In the genomic region with DNA sequence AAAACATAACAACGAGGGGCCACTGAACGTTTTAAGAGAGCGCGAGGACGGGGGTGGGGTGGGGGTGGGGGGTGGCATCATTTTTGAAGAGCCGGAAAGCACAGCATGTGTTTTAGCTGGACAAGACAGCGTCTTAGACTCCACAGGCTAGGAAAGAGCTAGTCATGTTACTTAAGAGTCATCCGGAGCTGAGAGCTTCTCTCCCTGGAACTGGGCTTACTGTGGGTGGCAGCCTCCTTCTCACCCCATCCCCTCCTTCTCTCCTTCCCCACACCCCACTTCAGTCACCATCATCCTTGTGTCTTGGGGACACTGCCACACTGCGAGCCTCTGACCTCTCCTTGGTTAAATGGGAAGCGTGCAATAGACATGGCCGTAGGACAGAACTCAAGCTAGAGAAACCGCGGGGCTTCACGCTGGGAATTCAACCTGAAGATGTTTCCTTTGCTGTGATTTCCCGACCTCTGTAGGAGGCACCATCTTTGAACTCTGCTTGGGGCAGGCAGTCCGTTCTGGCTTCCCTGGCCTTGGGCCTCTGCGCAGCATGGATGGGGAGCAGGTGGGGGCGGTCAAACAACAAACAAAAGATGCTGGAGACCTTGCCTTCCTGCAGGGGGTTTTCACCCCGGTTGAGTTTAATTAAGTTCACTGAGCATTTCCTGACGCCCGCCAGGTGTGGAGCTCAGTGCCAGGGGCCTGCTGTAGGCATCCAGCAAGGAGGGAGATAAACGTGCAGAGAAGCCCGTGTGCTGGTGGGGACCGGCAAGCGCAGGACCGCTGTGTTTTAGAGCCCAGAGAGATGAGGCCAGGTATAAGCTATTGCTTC, we compare ENCODE assay signal across 11 mouse cellular contexts.
DNase-seq lines count a peak whose midpoint lies in the region; ATAC-seq and TF ChIP-seq lines count a peak whose summit lies in the region.
"Had no signal": no experiment of that assay in that cellular context is flagged by ENCODE, and none has a peak within 500 bp of the region (broad histone marks: within the 10 kb centered on the region; RNA-seq: fewer than 3 reads in every experiment).

No protein-coding gene starts in this region.

- no peak overlapping the region; the same call in 1 of the 2 replicates for H3K9ac ChIP-seq in embryonic facial prominence, embryonic 12.5 days
- H3K9ac ChIP-seq in ES-E14 (ENCODE audit: insufficient read depth, low read depth, low read length, poor library complexity, severe bottlenecking): no peak overlapping the region
- H3K9ac ChIP-seq in forebrain, embryonic 14.5 days (ENCODE audit: low read length): no peak overlapping the region
- H3K9ac ChIP-seq in midbrain, embryonic 11.5 days (ENCODE audit: low read length): no peak overlapping the region
- H3K9ac ChIP-seq: liver, embryonic 14.5 days; stomach, embryonic 15.5 days had no signal

- peaks cover 12% of the 10 kb centered on the region; the same call in 1 of the 2 replicates for H3K9me3 ChIP-seq in embryonic facial prominence, embryonic 12.5 days
- H3K9me3 ChIP-seq in embryonic facial prominence, embryonic 10.5 days: peaks cover 9% of the 10 kb centered on the region
- H3K9me3 ChIP-seq in ES-E14 (ENCODE audit: control insufficient read depth, insufficient read depth, low read depth, low read length): no peaks in the 10 kb centered on the region
- peaks cover 8% of the 10 kb centered on the region; the same call in 1 of the 2 replicates for H3K9me3 ChIP-seq in forebrain, embryonic 14.5 days (replicated peaks; ENCODE audit: control insufficient read depth, low read length)
- H3K9me3 ChIP-seq in midbrain, embryonic 11.5 days (ENCODE audit: control insufficient read depth, low read length): no peaks in the 10 kb centered on the region; the same call in 1 of the 2 replicates
- H3K9me3 ChIP-seq: stomach, embryonic 15.5 days had no signal

- ATAC-seq in embryonic facial prominence, embryonic 12.5 days (ENCODE audit: insufficient number of reproducible peaks, insufficient read depth, low FRiP score, low TSS enrichment): no peak
- no peak for ATAC-seq in forebrain, embryonic 14.5 days
- peak; percentile 34; the same call in 1 of the 2 replicates for ATAC-seq in midbrain, embryonic 11.5 days (ENCODE audit: low FRiP score)
- no peak for ATAC-seq in megakaryocyte progenitor cell, adult 5-6 weeks (replicated peaks; ENCODE audit: poor library complexity)
- ATAC-seq: intestine, postnatal 0 days had no signal

- H3K4me2 ChIP-seq in embryonic facial prominence, embryonic 12.5 days (replicated peaks): peak overlapping the region; percentile 1; the same call in 1 of the 2 replicates
- H3K4me2 ChIP-seq in forebrain, embryonic 14.5 days (ENCODE audit: low read length): peak overlapping the region; percentile 14; the same call in 1 of the 2 replicates
- no peak overlapping the region; the same call in 1 of the 2 replicates for H3K4me2 ChIP-seq in midbrain, embryonic 11.5 days

- no peak overlapping the region for H3K27ac ChIP-seq in embryonic facial prominence, embryonic 12.5 days
- H3K27ac ChIP-seq in embryonic facial prominence, embryonic 10.5 days (replicated peaks): no peak overlapping the region
- H3K27ac ChIP-seq in ES-E14 (ENCODE audit: insufficient read depth, low read depth, low read length, poor library complexity, severe bottlenecking): peak overlapping the region; percentile 26; the same call in 1 of the 2 replicates
- H3K27ac ChIP-seq in forebrain, embryonic 14.5 days (ENCODE audit: low read depth, low read length): no peak overlapping the region
- H3K27ac ChIP-seq in midbrain, embryonic 11.5 days (ENCODE audit: low read depth, low read length): no peak overlapping the region
- H3K27ac ChIP-seq: liver, embryonic 14.5 days; stomach, embryonic 15.5 days had no signal

- DNase-seq in embryonic facial prominence, embryonic 10.5 days (ENCODE audit: low spot score): no peak
- DNase-seq in ES-E14 (ENCODE audit: low read depth, low spot score): no peak
- DNase-seq in forebrain, embryonic 14.5 days (ENCODE audit: low spot score): no peak
- peak; percentile 93 for DNase-seq in midbrain, embryonic 11.5 days (ENCODE audit: low spot score, missing footprints)
- DNase-seq in T-cell, adult 2 months (ENCODE audit: low spot score): no peak
- DNase-seq in frontal cortex, postnatal 36 days (ENCODE audit: low spot score in 2 of 2): no peak

- in situ Hi-C loops in ES-E14 (cut with MboI; ENCODE audit: low sequenced_read_pairs in 2 of 2, unreplicated experiment in 2 of 2): no loop called here

- WGBS in embryonic facial prominence, embryonic 12.5 days: 3% methylated on average over 26 of the region's 26 CpGs
- WGBS in embryonic facial prominence, embryonic 10.5 days: 2% methylated on average over 26 of the region's 26 CpGs
- 7% methylated on average over 26 of the region's 26 CpGs for WGBS in forebrain, embryonic 14.5 days
- 4% methylated on average over 26 of the region's 26 CpGs for WGBS in midbrain, embryonic 11.5 days

- H3K27me3 ChIP-seq in embryonic facial prominence, embryonic 12.5 days: peaks cover 54% of the 10 kb centered on the region
- H3K27me3 ChIP-seq in embryonic facial prominence, embryonic 10.5 days (replicated peaks; ENCODE audit: low read depth, poor library complexity, severe bottlenecking): peaks cover 68% of the 10 kb centered on the region
- no peaks in the 10 kb centered on the region for H3K27me3 ChIP-seq in forebrain, embryonic 14.5 days (replicated peaks; ENCODE audit: control insufficient read depth, insufficient read depth, low read length)
- peaks cover 9% of the 10 kb centered on the region for H3K27me3 ChIP-seq in midbrain, embryonic 11.5 days (ENCODE audit: control insufficient read depth, insufficient read depth, low read length)

- peaks cover 21% of the 10 kb centered on the region for H3K4me1 ChIP-seq in embryonic facial prominence, embryonic 12.5 days
- H3K4me1 ChIP-seq in embryonic facial prominence, embryonic 10.5 days: peaks cover 38% of the 10 kb centered on the region
- H3K4me1 ChIP-seq in ES-E14 (ENCODE audit: control insufficient read depth in 2 of 2, insufficient read depth in 2 of 2, low read length in 2 of 2, poor library complexity in 1 of 2): peaks cover 0 to 37% of the 10 kb centered on the region in 2 experiments; a peak in 2 of 4 replicates
- peaks cover 19% of the 10 kb centered on the region for H3K4me1 ChIP-seq in forebrain, embryonic 14.5 days (ENCODE audit: control insufficient read depth, insufficient read depth, low read length)
- peaks cover 20% of the 10 kb centered on the region for H3K4me1 ChIP-seq in midbrain, embryonic 11.5 days (ENCODE audit: control insufficient read depth, insufficient read depth, low read length)

- no peaks in the 10 kb centered on the region for H3K36me3 ChIP-seq in embryonic facial prominence, embryonic 12.5 days
- H3K36me3 ChIP-seq in embryonic facial prominence, embryonic 10.5 days (replicated peaks): no peaks in the 10 kb centered on the region
- H3K36me3 ChIP-seq in ES-E14 (ENCODE audit: control insufficient read depth, insufficient read depth, low read length, poor library complexity, severe bottlenecking): no peaks in the 10 kb centered on the region
- no peaks in the 10 kb centered on the region for H3K36me3 ChIP-seq in forebrain, embryonic 14.5 days (ENCODE audit: control insufficient read depth, insufficient read depth, low read length)
- no peaks in the 10 kb centered on the region for H3K36me3 ChIP-seq in midbrain, embryonic 11.5 days (ENCODE audit: control insufficient read depth, insufficient read depth, low read length)
- H3K36me3 ChIP-seq: stomach, embryonic 15.5 days had no signal

- H3K4me3 ChIP-seq in embryonic facial prominence, embryonic 12.5 days: no peak overlapping the region
- no peak overlapping the region for H3K4me3 ChIP-seq in embryonic facial prominence, embryonic 10.5 days
- no peak overlapping the region for H3K4me3 ChIP-seq in ES-E14 (ENCODE audit: insufficient read depth in 1 of 2, low read depth in 1 of 2, low read length in 2 of 2, poor library complexity in 1 of 2, severe bottlenecking in 1 of 2)
- H3K4me3 ChIP-seq in forebrain, embryonic 14.5 days (ENCODE audit: low read depth, low read length): no peak overlapping the region
- no peak overlapping the region for H3K4me3 ChIP-seq in midbrain, embryonic 11.5 days (ENCODE audit: low read depth, low read length)
- H3K4me3 ChIP-seq: stomach, embryonic 15.5 days had no signal

TF ChIP-seq in ES-E14, 5 proteins besides CTCF, POLR2A, EP300 and RAD21:
- TF ChIP-seq HCFC1 (IDR thresholded peaks at IDR 0.05; ENCODE audit: borderline replicate concordance, insufficient read depth, low read length): no peak
- TF ChIP-seq MAFK (IDR thresholded peaks at IDR 0.05; ENCODE audit: insufficient read depth, low read depth, low read length): no peak
- TF ChIP-seq ZNF384 (IDR thresholded peaks at IDR 0.05; ENCODE audit: low read depth, low read length): no peak
- no peak for TF ChIP-seq ZC3H11A (IDR thresholded peaks at IDR 0.05; ENCODE audit: borderline replicate concordance, low read depth, low read length)
- no peak for TF ChIP-seq CHD2 (IDR thresholded peaks at IDR 0.05; ENCODE audit: low read depth, low read length)
TF ChIP-seq in ES-E14: peak in this region for 0.
